Mouse (Mus musculus): ENCODE results near the gene Prkaca.

The Prkaca gene

DNA sequence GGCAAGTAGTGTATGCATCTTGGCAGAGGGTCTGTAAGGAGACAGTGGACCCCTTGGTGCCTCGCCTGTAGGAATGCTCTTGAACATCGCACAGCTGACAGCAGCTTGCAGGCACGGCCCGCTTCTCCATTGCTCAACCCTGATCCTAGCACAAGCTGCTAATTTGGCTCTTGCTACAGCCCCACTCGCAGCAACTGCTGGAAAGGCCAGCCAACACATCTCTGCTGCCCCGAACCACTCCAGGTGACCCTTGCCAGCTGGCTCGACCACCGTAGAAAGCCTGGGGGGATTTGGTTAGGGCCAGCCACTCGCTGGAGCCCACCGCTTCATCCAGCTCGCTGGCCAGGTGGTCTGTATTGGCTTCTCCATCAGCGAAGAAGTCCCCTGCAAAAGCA is 70.2 kb downstream of the Prkaca start:
- no peak for DNase-seq

GRCm38 (mm10) chr8:84044103-84044502 is 71.3 kb downstream of the Prkaca start:
- DNase-seq: no peak

DNA sequence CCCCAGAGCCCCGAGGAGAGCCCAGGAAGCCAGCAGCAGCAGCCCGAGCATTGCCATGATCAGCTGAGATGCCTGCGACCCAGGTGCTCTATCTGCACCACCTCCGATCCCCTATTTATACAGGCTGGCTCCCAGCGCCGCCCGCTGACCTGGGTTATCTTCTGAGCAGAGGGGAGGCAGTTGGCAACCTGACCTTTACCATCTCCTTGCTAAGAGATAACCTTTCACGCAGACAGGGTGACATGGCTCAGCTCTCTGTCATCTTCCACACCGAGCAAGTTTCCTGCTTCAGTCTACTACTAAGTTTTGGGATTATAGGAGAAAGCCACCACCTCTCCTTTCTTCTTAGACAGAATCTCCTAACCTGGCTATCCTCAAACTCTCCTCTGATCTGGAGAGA is 72.1 kb downstream of the Prkaca start, which contains the start of gene Rln3:
Gene Rln3 (minus strand): TSS at position 101 of the 400 bp plus-strand sequence.
- no peak for DNase-seq

All from cerebellum, adult 11-12 months (tissue).